Mouse (Mus musculus) megakaryocyte-erythroid progenitor cell, adult 5-6 weeks (primary cell): ENCODE measurements around the gene Ebf1. TPM values are rescaled to one million over a fixed set of nuclear protein-coding genes. Genes with fewer than 3 reads are reported as not detected.

Experiments
- ATAC-seq: replicated peaks from 2 replicates; pipeline ENCODE4 v1.8.0; 2016; ENCODE audit warnings: mild to moderate bottlenecking, inconsistent platforms; ENCODE audit not compliant: severe bottlenecking, poor library complexity, low FRiP score, low TSS enrichment
- total RNA-seq, 2 experiments: library from RNA; stranded (forward) in 1 of 2; stranded (reverse) in 1 of 2; fragments of 200-1000, 215-1000 nt in 1 of 2; fragments of >200 nt in 1 of 2; fragmentation: Nextera tagmentation in 1 of 2; gene quantifications; 2 replicates each; pipeline ENCODE4 v1.2.3; 2014 to 2017

Ebf1 gene
- total RNA-seq, 2 experiments from 2014 or later: 2.9 to 26.9 TPM

- no peak for ATAC-seq
Observed at GRCm38 (mm10) chr11:44655468-44655867, 38.4 kb downstream of the Ebf1 start.

GRCm38 (mm10) chr11:44656916-44657315 is 39.8 kb downstream of the Ebf1 start:
- no peak for ATAC-seq

GRCm38 (mm10) chr11:44657833-44658395 is 40.8 kb downstream of the Ebf1 start:
- ATAC-seq: no peak

GRCm38 (mm10) chr11:44661875-44662274 is 44.8 kb downstream of the Ebf1 start:
- ATAC-seq: no peak

- no peak for ATAC-seq
Observed at GRCm38 (mm10) chr11:44663609-44664141, 46.6 kb downstream of the Ebf1 start.

GRCm38 (mm10) chr11:44665156-44665682 is 48.1 kb downstream of the Ebf1 start:
- ATAC-seq: no peak

GRCm38 (mm10) chr11:44665741-44666531 is 48.8 kb downstream of the Ebf1 start:
- ATAC-seq: no peak

GRCm38 (mm10) chr11:44666741-44667140 is 49.6 kb downstream of the Ebf1 start:
- no peak for ATAC-seq

GRCm38 (mm10) chr11:44681306-44681705 is 64.2 kb downstream of the Ebf1 start:
- ATAC-seq: no peak

- ATAC-seq: no peak
Observed at GRCm38 (mm10) chr11:44681995-44682394, 64.9 kb downstream of the Ebf1 start.

GRCm38 (mm10) chr11:44682703-44683539 is 65.8 kb downstream of the Ebf1 start:
- no peak for ATAC-seq

GRCm38 (mm10) chr11:44684486-44685076 is 67.5 kb downstream of the Ebf1 start:
- no peak for ATAC-seq

GRCm38 (mm10) chr11:44685129-44685528 is 68.0 kb downstream of the Ebf1 start:
- no peak for ATAC-seq

GRCm38 (mm10) chr11:44685911-44686361 is 68.8 kb downstream of the Ebf1 start:
- no peak for ATAC-seq

GRCm38 (mm10) chr11:44686378-44686777 is 69.3 kb downstream of the Ebf1 start:
- no peak for ATAC-seq

- ATAC-seq: no peak
Observed at GRCm38 (mm10) chr11:44688542-44688941, 71.4 kb downstream of the Ebf1 start.

- ATAC-seq: no peak
Observed at GRCm38 (mm10) chr11:44689571-44690264, 72.6 kb downstream of the Ebf1 start.

GRCm38 (mm10) chr11:44690265-44690572 is 73.1 kb downstream of the Ebf1 start:
- no peak for ATAC-seq

- ATAC-seq: no peak
Observed at GRCm38 (mm10) chr11:44695416-44695815, 78.3 kb downstream of the Ebf1 start.
